Mouse (Mus musculus): ENCODE measurements at regions not wholly inside any gene's neighbourhood (a gene's known extent, or its start where the extent isn't known, plus 50 kb on each side); places are given as distances from the start of the nearest gene placed in this dataset.

DNA sequence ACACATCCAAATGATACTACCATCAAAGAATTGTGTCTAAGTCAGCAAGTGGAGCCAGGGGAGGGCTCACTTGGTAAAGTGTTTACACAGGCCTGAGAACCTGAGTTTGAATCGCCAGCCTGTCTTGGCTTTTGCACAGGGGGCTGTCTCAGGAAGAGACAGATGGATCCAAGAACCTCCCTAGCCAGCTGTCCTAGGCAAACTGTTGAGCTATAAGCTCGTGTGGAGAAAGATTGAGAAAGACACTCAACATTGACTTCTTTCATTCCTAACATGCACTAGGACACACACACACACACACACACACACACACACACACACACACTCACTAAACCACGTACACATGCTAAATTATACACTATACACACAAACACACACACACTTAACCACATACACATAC lies 363.9 kb upstream of the Runx1 start:
- no peak for DNase-seq (ENCODE audit: low read depth, low spot score)
- Histone ChIP-seq H3K9me3 (ENCODE audit: control insufficient read depth, insufficient read depth, low read depth, low read length) (no peaks in the 10 kb centered on the region), H3K4me1 (ENCODE audit: control insufficient read depth in 2 of 2, insufficient read depth in 2 of 2, low read length in 2 of 2, poor library complexity in 1 of 2) (no peaks in the 10 kb centered on the region), H3K9ac (ENCODE audit: insufficient read depth, low read depth, low read length, poor library complexity, severe bottlenecking) (no peak overlapping the region), H3K4me3 (ENCODE audit: insufficient read depth in 1 of 2, low read depth in 1 of 2, low read length in 2 of 2, poor library complexity in 1 of 2, severe bottlenecking in 1 of 2) (no peak overlapping the region), H3K36me3 (ENCODE audit: control insufficient read depth, insufficient read depth, low read length, poor library complexity, severe bottlenecking) (no peaks in the 10 kb centered on the region), H3K27ac (ENCODE audit: insufficient read depth, low read depth, low read length, poor library complexity, severe bottlenecking) (no peak overlapping the region)
- TF ChIP-seq MAFK (IDR thresholded peaks at IDR 0.05; ENCODE audit: insufficient read depth, low read depth, low read length) (no peak), ZNF384 (IDR thresholded peaks at IDR 0.05; ENCODE audit: low read depth, low read length) (no peak), CHD2 (IDR thresholded peaks at IDR 0.05; ENCODE audit: low read depth, low read length) (no peak)
- in situ Hi-C loops (cut with MboI; ENCODE audit: low sequenced_read_pairs in 2 of 2, unreplicated experiment in 2 of 2) = no loop called here

DNA sequence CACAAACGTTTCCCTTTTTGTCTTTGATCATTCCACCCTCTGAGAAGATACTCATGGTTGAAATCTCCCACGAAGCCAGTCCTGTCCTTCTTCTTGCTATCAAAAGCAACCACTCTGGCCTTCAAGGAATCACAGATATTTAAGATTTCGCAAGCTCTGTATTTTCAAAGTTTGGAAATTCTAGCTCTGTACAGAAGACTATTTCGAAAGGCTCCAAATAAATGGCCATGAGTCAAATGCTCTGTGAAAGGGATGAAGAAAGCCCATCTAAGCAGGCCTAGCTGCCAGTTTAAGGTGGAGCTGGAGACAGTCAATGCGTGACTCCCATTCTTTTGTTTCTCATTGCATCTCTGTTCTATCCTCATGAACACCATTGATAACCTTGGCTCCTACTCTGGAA lies 363.5 kb upstream of the Runx1 start:
- in situ Hi-C loops (cut with MboI; ENCODE audit: low sequenced_read_pairs in 2 of 2, unreplicated experiment in 2 of 2) = no loop called here
- DNase-seq (ENCODE audit: low read depth, low spot score) = no peak
- H3K9me3 ChIP-seq (ENCODE audit: control insufficient read depth, insufficient read depth, low read depth, low read length) = no peaks in the 10 kb centered on the region
- no peaks in the 10 kb centered on the region for H3K4me1 ChIP-seq (ENCODE audit: control insufficient read depth in 2 of 2, insufficient read depth in 2 of 2, low read length in 2 of 2, poor library complexity in 1 of 2)
- no peak overlapping the region for H3K27ac ChIP-seq (ENCODE audit: insufficient read depth, low read depth, low read length, poor library complexity, severe bottlenecking)
- no peak overlapping the region for H3K9ac ChIP-seq (ENCODE audit: insufficient read depth, low read depth, low read length, poor library complexity, severe bottlenecking)
- TF ChIP-seq ZC3H11A (IDR thresholded peaks at IDR 0.05; ENCODE audit: borderline replicate concordance, low read depth, low read length) = no peak
- no peak for TF ChIP-seq HCFC1 (IDR thresholded peaks at IDR 0.05; ENCODE audit: borderline replicate concordance, insufficient read depth, low read length)
- no peak for TF ChIP-seq ZNF384 (IDR thresholded peaks at IDR 0.05; ENCODE audit: low read depth, low read length)
- TF ChIP-seq MAFK (IDR thresholded peaks at IDR 0.05; ENCODE audit: insufficient read depth, low read depth, low read length) = no peak
- TF ChIP-seq CHD2 (IDR thresholded peaks at IDR 0.05; ENCODE audit: low read depth, low read length) = no peak
- H3K4me3 ChIP-seq (ENCODE audit: insufficient read depth in 1 of 2, low read depth in 1 of 2, low read length in 2 of 2, poor library complexity in 1 of 2, severe bottlenecking in 1 of 2) = no peak overlapping the region
- H3K36me3 ChIP-seq (ENCODE audit: control insufficient read depth, insufficient read depth, low read length, poor library complexity, severe bottlenecking) = no peaks in the 10 kb centered on the region

DNA sequence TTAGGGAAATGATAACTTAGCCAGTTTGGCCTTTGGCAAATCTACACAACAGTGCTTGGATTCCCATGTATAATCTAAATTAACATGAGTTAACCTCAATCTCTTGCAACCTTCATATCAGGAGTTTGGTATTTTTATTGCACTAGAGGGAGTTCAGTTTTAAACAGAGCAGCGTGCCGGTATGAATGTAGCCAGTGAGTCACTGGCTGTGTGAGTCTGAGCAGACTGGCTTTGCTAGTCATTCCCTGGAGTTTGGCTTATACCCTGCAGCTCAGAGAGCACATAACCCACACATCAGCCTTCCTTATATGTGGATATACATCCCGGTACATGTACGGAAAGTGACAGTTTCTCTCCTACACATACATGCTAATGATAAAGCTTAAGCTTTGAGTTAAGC lies 360.6 kb upstream of the Runx1 start:
- Histone ChIP-seq H3K36me3 (ENCODE audit: control insufficient read depth, insufficient read depth, low read length, poor library complexity, severe bottlenecking) (no peaks in the 10 kb centered on the region), H3K9me3 (ENCODE audit: control insufficient read depth, insufficient read depth, low read depth, low read length) (no peaks in the 10 kb centered on the region), H3K27ac (ENCODE audit: insufficient read depth, low read depth, low read length, poor library complexity, severe bottlenecking) (no peak overlapping the region), H3K4me1 (ENCODE audit: control insufficient read depth in 2 of 2, insufficient read depth in 2 of 2, low read length in 2 of 2, poor library complexity in 1 of 2) (no peaks in the 10 kb centered on the region), H3K4me3 (ENCODE audit: insufficient read depth in 1 of 2, low read depth in 1 of 2, low read length in 2 of 2, poor library complexity in 1 of 2, severe bottlenecking in 1 of 2) (no peak overlapping the region), H3K9ac (ENCODE audit: insufficient read depth, low read depth, low read length, poor library complexity, severe bottlenecking) (no peak overlapping the region)
- no peak for DNase-seq (ENCODE audit: low read depth, low spot score)
- no peak for TF ChIP-seq HCFC1 (IDR thresholded peaks at IDR 0.05; ENCODE audit: borderline replicate concordance, insufficient read depth, low read length)
- in situ Hi-C loops (cut with MboI; ENCODE audit: low sequenced_read_pairs in 2 of 2, unreplicated experiment in 2 of 2) = no loop called here

DNA sequence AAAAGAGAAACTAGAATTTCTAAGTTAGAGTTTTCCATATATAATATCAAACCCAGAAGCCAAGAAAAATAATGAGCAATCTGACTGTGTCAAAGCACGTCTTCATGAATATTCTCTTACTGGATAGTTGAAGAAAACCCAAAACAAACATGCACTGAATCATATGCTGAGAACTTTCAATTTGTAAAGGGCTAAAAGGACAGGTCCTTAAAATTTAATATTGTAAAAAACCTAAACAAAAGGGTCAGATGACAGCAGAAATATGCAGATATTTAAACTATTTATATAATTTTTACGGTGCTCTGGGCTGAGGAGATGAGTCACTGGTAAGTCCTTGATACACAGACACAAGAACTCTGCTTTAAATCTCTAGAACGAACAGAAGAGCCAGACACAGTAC lies 356.7 kb upstream of the Runx1 start:
- Histone ChIP-seq H3K4me3 (ENCODE audit: insufficient read depth in 1 of 2, low read depth in 1 of 2, low read length in 2 of 2, poor library complexity in 1 of 2, severe bottlenecking in 1 of 2) (no peak overlapping the region), H3K27ac (ENCODE audit: insufficient read depth, low read depth, low read length, poor library complexity, severe bottlenecking) (no peak overlapping the region), H3K9ac (ENCODE audit: insufficient read depth, low read depth, low read length, poor library complexity, severe bottlenecking) (no peak overlapping the region), H3K4me1 (ENCODE audit: control insufficient read depth in 2 of 2, insufficient read depth in 2 of 2, low read length in 2 of 2, poor library complexity in 1 of 2) (no peaks in the 10 kb centered on the region), H3K9me3 (ENCODE audit: control insufficient read depth, insufficient read depth, low read depth, low read length) (no peaks in the 10 kb centered on the region), H3K36me3 (ENCODE audit: control insufficient read depth, insufficient read depth, low read length, poor library complexity, severe bottlenecking) (no peaks in the 10 kb centered on the region)
- in situ Hi-C loops (cut with MboI; ENCODE audit: low sequenced_read_pairs in 2 of 2, unreplicated experiment in 2 of 2) = no loop called here
- DNase-seq (ENCODE audit: low read depth, low spot score) = no peak
- TF ChIP-seq MAFK (IDR thresholded peaks at IDR 0.05; ENCODE audit: insufficient read depth, low read depth, low read length) (no peak), CHD2 (IDR thresholded peaks at IDR 0.05; ENCODE audit: low read depth, low read length) (no peak), ZC3H11A (IDR thresholded peaks at IDR 0.05; ENCODE audit: borderline replicate concordance, low read depth, low read length) (no peak), ZNF384 (IDR thresholded peaks at IDR 0.05; ENCODE audit: low read depth, low read length) (no peak), HCFC1 (IDR thresholded peaks at IDR 0.05; ENCODE audit: borderline replicate concordance, insufficient read depth, low read length) (no peak)

- no peak for DNase-seq (ENCODE audit: low read depth, low spot score)
- H3K4me3 ChIP-seq (ENCODE audit: insufficient read depth in 1 of 2, low read depth in 1 of 2, low read length in 2 of 2, poor library complexity in 1 of 2, severe bottlenecking in 1 of 2) = no peak overlapping the region
- in situ Hi-C loops (cut with MboI; ENCODE audit: low sequenced_read_pairs in 2 of 2, unreplicated experiment in 2 of 2) = no loop called here
- H3K4me1 ChIP-seq (ENCODE audit: control insufficient read depth in 2 of 2, insufficient read depth in 2 of 2, low read length in 2 of 2, poor library complexity in 1 of 2) = no peaks in the 10 kb centered on the region
- no peaks in the 10 kb centered on the region for H3K36me3 ChIP-seq (ENCODE audit: control insufficient read depth, insufficient read depth, low read length, poor library complexity, severe bottlenecking)
- no peak overlapping the region for H3K9ac ChIP-seq (ENCODE audit: insufficient read depth, low read depth, low read length, poor library complexity, severe bottlenecking)
- TF ChIP-seq MAFK (IDR thresholded peaks at IDR 0.05; ENCODE audit: insufficient read depth, low read depth, low read length) (no peak), CHD2 (IDR thresholded peaks at IDR 0.05; ENCODE audit: low read depth, low read length) (no peak), ZC3H11A (IDR thresholded peaks at IDR 0.05; ENCODE audit: borderline replicate concordance, low read depth, low read length) (no peak), ZNF384 (IDR thresholded peaks at IDR 0.05; ENCODE audit: low read depth, low read length) (no peak), HCFC1 (IDR thresholded peaks at IDR 0.05; ENCODE audit: borderline replicate concordance, insufficient read depth, low read length) (no peak)
- H3K9me3 ChIP-seq (ENCODE audit: control insufficient read depth, insufficient read depth, low read depth, low read length) = no peaks in the 10 kb centered on the region
- H3K27ac ChIP-seq (ENCODE audit: insufficient read depth, low read depth, low read length, poor library complexity, severe bottlenecking) = no peak overlapping the region
Measured at GRCm38 (mm10) chr16:93181497-93181896, 355.5 kb upstream of the Runx1 start.
